Mouse (Mus musculus): ENCODE data around the gene Dapp1. TPM values are rescaled to one million over a fixed set of nuclear protein-coding genes. Genes with fewer than 3 reads are reported as not detected.

The Dapp1 gene
- polyA plus RNA-seq, 2 experiments = 8.8 to 11.5 TPM

DNA sequence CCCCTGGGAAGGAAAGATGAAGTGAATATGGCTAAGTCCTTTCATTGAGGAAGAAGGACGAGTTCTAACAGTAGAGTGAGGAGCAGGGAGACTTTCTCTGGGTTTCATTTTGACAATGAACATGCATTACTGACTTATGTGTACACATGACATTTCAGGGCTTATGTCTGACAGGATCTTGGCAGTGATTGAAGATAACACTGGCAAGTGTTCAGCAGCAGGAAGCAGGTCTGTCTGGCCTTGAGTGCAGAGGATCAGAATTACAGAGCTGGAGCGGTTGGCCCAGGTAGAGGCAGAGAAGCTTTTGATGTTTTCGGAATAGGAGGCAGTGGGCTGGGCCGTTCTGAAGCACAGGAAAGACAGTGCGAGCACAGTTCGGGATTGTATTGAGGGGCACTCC lies 26.8 kb upstream of the Dapp1 start:
- Histone ChIP-seq H3K4me2 (ENCODE audit: low read depth) (no peak overlapping the region), H3K36me3 (replicated peaks; ENCODE audit: control insufficient read depth, insufficient read depth, low read depth) (no peaks in the 10 kb centered on the region), H3K4me3 (ENCODE audit: insufficient read depth in 1 of 2, low read depth in 2 of 2, low read length in 2 of 2) (no peak overlapping the region), H3K9me3 (ENCODE audit: control insufficient read depth, low read length) (no peaks in the 10 kb centered on the region), H3K9ac (replicated peaks) (no peak overlapping the region), H3K4me1 (replicated peaks; ENCODE audit: control insufficient read depth in 2 of 2, insufficient read depth in 2 of 2, low read length in 1 of 2) (no peaks in the 10 kb centered on the region), H3K27ac (no peak overlapping the region), H3K27me3 (ENCODE audit: control insufficient read depth, insufficient read depth, low read length) (no peaks in the 10 kb centered on the region)
- TF ChIP-seq EP300 (IDR thresholded peaks at IDR 0.05; ENCODE audit: low read depth) = no peak
- no peak for TF ChIP-seq CTCF (IDR thresholded peaks at IDR 0.05; ENCODE audit: low read depth)
- DNase-seq (ENCODE audit: low read depth in 3 of 3, low spot score in 3 of 3) (no peak), ATAC-seq (ENCODE audit: insufficient read depth) (no peak)
- 60% methylated on average over 6 of the region's 6 CpGs for WGBS (ENCODE audit: insufficient replicate concordance)

DNA sequence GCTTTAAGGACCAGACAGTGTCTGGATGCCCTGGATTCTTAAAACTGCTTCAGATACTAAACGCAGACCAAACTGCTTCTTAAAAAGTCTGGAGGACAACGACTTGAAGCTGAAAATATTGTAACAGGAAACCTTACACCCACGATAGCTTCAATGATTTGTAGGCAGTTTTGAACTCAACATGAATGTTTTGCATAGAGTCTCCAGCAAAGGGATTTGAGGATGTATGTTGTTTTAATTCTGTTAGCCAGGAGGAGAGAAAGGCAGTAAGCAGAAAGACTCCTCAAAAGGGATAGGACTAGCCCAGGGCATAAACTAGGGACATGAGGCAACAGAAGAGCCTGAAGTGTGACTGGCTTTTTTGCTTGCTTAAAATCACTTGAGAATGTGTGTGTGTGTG lies 25.6 kb upstream of the Dapp1 start:
- Histone ChIP-seq H3K27me3 (ENCODE audit: control insufficient read depth, insufficient read depth, low read length) (no peaks in the 10 kb centered on the region), H3K36me3 (replicated peaks; ENCODE audit: control insufficient read depth, insufficient read depth, low read depth) (no peaks in the 10 kb centered on the region), H3K4me2 (ENCODE audit: low read depth) (no peak overlapping the region), H3K4me1 (replicated peaks; ENCODE audit: control insufficient read depth in 2 of 2, insufficient read depth in 2 of 2, low read length in 1 of 2) (no peaks in the 10 kb centered on the region), H3K9me3 (ENCODE audit: control insufficient read depth, low read length) (no peaks in the 10 kb centered on the region), H3K27ac (no peak overlapping the region), H3K9ac (replicated peaks) (no peak overlapping the region), H3K4me3 (ENCODE audit: insufficient read depth in 1 of 2, low read depth in 2 of 2, low read length in 2 of 2) (no peak overlapping the region)
- ATAC-seq (ENCODE audit: insufficient read depth) (no peak), DNase-seq (ENCODE audit: low read depth in 3 of 3, low spot score in 3 of 3) (no peak)
- TF ChIP-seq EP300 (IDR thresholded peaks at IDR 0.05; ENCODE audit: low read depth) (no peak), CTCF (IDR thresholded peaks at IDR 0.05; ENCODE audit: low read depth) (no peak)
- 45% methylated on average over 3 of the region's 3 CpGs for WGBS (ENCODE audit: insufficient replicate concordance)

DNA sequence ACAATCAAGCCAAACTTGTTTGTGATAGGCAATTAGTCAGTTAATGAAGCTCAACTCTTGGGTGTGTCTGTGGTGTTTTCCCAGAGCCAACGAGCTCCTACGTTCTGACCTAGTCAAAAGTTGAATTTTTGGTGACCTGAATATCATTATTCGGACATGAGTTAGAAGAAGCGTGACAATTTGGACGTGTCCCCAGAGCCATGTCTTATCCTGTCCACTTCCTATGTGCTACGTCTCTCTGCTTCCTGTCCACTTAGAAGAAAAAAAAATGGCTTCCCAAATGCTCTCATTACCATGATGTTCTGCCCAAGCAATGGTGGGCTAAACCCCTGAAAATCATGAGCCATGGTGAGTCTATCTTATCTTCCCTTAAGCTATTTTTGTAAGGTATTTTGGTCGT lies 21.9 kb upstream of the Dapp1 start:
- 64% methylated on average over 7 of the region's 7 CpGs for WGBS (ENCODE audit: insufficient replicate concordance)
- Histone ChIP-seq H3K9ac (replicated peaks) (no peak overlapping the region), H3K4me1 (replicated peaks; ENCODE audit: control insufficient read depth in 2 of 2, insufficient read depth in 2 of 2, low read length in 1 of 2) (peaks cover 0 to 6% of the 10 kb centered on the region in 2 experiments; a peak in 2 of 4 replicates), H3K9me3 (ENCODE audit: control insufficient read depth, low read length) (no peaks in the 10 kb centered on the region), H3K27ac (no peak overlapping the region), H3K36me3 (replicated peaks; ENCODE audit: control insufficient read depth, insufficient read depth, low read depth) (no peaks in the 10 kb centered on the region), H3K4me3 (ENCODE audit: insufficient read depth in 1 of 2, low read depth in 2 of 2, low read length in 2 of 2) (no peak overlapping the region), H3K4me2 (ENCODE audit: low read depth) (no peak overlapping the region), H3K27me3 (ENCODE audit: control insufficient read depth, insufficient read depth, low read length) (no peaks in the 10 kb centered on the region)
- no peak for TF ChIP-seq EP300 (IDR thresholded peaks at IDR 0.05; ENCODE audit: low read depth)
- no peak for TF ChIP-seq CTCF (IDR thresholded peaks at IDR 0.05; ENCODE audit: low read depth)
- ATAC-seq (ENCODE audit: insufficient read depth) (no peak), DNase-seq (ENCODE audit: low read depth in 3 of 3, low spot score in 3 of 3) (no peak)

DNA sequence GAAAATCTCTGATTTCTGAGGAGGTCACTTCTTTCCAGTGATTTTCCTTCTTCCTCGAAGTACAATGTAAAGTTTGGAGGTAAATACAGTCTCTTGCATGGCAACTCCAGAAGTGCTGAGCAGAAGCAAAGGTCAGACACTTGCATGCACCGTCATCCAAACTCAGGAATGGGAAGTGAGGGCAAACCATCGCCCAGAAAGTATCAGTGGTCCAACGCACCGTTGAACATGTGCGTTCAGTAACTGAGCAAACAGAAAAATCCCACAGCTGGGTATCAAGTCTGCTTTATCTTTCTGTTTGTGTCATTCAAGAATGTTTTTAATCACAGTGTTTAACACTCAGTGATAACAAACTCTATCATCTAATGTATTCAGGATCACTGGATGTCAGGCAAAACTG lies 21.2 kb upstream of the Dapp1 start:
- Histone ChIP-seq H3K4me3 (ENCODE audit: insufficient read depth in 1 of 2, low read depth in 2 of 2, low read length in 2 of 2) (no peak overlapping the region), H3K9ac (replicated peaks) (no peak overlapping the region), H3K9me3 (ENCODE audit: control insufficient read depth, low read length) (no peaks in the 10 kb centered on the region), H3K4me2 (ENCODE audit: low read depth) (no peak overlapping the region), H3K4me1 (replicated peaks; ENCODE audit: control insufficient read depth in 2 of 2, insufficient read depth in 2 of 2, low read length in 1 of 2) (peaks cover 0 to 6% of the 10 kb centered on the region in 2 experiments; a peak in 2 of 4 replicates), H3K27ac (no peak overlapping the region), H3K27me3 (ENCODE audit: control insufficient read depth, insufficient read depth, low read length) (no peaks in the 10 kb centered on the region), H3K36me3 (replicated peaks; ENCODE audit: control insufficient read depth, insufficient read depth, low read depth) (no peaks in the 10 kb centered on the region)
- 46% methylated on average over 6 of the region's 6 CpGs for WGBS (ENCODE audit: insufficient replicate concordance)
- DNase-seq (ENCODE audit: low read depth in 3 of 3, low spot score in 3 of 3) (no peak), ATAC-seq (ENCODE audit: insufficient read depth) (no peak)
- no peak for TF ChIP-seq CTCF (IDR thresholded peaks at IDR 0.05; ENCODE audit: low read depth)
- no peak for TF ChIP-seq EP300 (IDR thresholded peaks at IDR 0.05; ENCODE audit: low read depth)

DNA sequence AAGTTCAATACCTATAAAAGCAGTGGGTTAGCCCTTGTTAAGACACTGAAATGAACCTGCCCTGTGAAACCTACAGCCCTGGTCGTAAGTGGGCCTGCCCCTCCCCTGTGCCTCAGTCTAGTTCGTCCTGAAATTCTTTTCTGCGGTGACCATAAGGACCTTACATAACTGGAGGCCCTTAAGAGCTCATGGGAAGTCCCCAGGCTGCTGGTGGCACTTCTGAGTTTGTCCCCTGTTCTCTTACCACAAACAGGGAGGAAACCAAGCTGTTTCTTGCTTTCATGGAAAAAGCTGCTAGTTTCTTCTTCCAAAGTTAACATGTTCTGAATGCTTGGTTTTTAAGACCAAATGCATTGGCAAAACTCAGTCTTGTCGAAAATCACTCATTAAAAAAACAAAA lies 20.5 kb upstream of the Dapp1 start:
- DNase-seq (ENCODE audit: low read depth in 3 of 3, low spot score in 3 of 3) (no peak), ATAC-seq (ENCODE audit: insufficient read depth) (no peak)
- peaks cover 0 to 6% of the 10 kb centered on the region in 2 experiments; a peak in 2 of 4 replicates for H3K4me1 ChIP-seq (replicated peaks; ENCODE audit: control insufficient read depth in 2 of 2, insufficient read depth in 2 of 2, low read length in 1 of 2)
- H3K9ac ChIP-seq (replicated peaks) = no peak overlapping the region
- H3K4me3 ChIP-seq (ENCODE audit: insufficient read depth in 1 of 2, low read depth in 2 of 2, low read length in 2 of 2) = no peak overlapping the region
- H3K36me3 ChIP-seq (replicated peaks; ENCODE audit: control insufficient read depth, insufficient read depth, low read depth) = no peaks in the 10 kb centered on the region
- 30% methylated on average over 4 of the region's 4 CpGs for WGBS (ENCODE audit: insufficient replicate concordance)
- H3K4me2 ChIP-seq (ENCODE audit: low read depth) = no peak overlapping the region
- H3K27ac ChIP-seq = no peak overlapping the region
- TF ChIP-seq EP300 (IDR thresholded peaks at IDR 0.05; ENCODE audit: low read depth) (no peak), CTCF (IDR thresholded peaks at IDR 0.05; ENCODE audit: low read depth) (no peak)
- H3K27me3 ChIP-seq (ENCODE audit: control insufficient read depth, insufficient read depth, low read length) = no peaks in the 10 kb centered on the region
- no peaks in the 10 kb centered on the region for H3K9me3 ChIP-seq (ENCODE audit: control insufficient read depth, low read length)

Measured in liver, embryonic 14.5 days (tissue).